Mouse (Mus musculus) lung, postnatal 0 days (tissue): ENCODE data around the gene Olfr1380.
"Not testable (repeated sequence)": the region's sequence is repeated elsewhere in the genome, so short reads cannot be mapped to it uniquely, and the experiment has no call there.

Experiments
- CTCF ChIP-seq: IDR thresholded peaks from 2 replicates; pipeline ENCODE4 v1.5.1; 2016; ENCODE audit warnings: antibody characterized with exemption, mild to moderate bottlenecking
- EP300 ChIP-seq: IDR thresholded peaks from 2 replicates; pipeline ENCODE4 v1.6.1; 2016; ENCODE audit warnings: antibody characterized with exemption, mild to moderate bottlenecking, control low read depth

DNA sequence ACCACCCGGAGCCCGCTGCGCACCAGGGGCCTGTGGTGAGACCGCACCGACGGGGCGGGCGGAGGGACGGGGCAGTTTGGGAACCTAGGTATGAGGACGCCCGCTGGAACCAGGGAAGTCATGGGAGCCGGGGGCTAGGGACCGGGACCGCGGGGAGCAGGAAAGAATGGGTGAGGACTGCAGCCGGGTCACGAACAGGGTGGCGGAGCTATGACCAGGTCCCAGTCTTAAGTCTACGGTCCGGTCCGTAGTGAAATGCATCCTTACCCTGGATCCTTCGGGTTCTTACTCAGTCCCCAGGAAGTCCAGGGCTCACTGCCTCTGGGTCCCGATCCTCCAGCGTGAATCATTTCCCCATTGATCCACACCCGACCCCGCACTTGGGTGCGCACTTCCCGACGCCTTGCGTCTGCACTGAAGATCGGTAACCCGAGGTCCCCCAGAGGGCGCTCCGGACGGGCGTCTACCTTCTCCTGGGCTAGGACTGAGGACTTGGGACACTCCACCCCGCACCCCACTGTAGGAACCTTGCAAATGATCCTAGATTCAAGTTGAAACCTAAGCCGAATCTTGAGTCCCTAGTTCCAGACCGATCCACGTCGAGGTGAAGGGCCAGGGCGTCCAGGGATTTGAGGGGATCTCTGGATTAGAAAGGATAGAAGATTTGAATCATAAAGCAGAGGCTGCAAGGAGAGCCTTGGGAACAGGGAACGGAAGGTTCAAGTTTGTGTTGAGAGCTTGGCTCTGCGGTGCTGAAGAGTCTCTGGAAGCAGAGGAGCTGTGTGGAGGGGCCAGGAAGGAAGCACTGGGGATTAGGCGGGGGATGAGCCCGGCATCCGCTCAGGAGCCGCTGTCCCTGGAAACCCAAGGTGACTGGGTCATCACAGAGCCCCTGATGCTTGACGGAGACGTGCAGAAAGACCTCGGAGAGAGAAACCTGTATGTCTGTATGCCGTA lies 53.5 kb downstream of the Olfr1380 start:
- peak; percentile 50 for TF ChIP-seq CTCF
- TF ChIP-seq EP300, result not testable (repeated sequence)
